Mouse (Mus musculus): ENCODE results near the gene Neurl4. TPM values are rescaled to one million over a fixed set of nuclear protein-coding genes. Genes with fewer than 3 reads are reported as not detected.

Neurl4 gene
- polyA plus RNA-seq, 1 experiment from 2014 or later: 9.7 TPM

DNA sequence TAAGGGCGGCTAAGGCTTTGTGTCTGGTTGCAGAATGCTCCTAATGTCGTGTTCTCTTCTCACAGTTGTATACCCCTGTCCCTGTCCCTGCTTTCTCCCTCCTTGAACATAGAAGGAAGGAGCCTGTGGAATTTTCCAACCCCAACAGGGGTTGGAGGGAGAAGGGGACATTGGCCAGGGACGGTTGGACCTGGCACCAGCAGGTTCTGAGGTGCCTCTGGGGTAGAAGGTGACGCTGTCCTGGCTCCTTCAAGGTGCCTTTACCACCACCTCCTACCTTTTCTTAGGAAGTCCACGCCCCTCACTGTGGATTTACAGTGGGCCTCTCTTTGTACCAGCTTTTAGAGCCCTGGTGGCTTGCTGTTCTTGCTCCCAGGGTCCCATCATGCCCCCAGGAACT is 37.0 kb downstream of the Neurl4 start:
- no peak for TF ChIP-seq CTCF (IDR thresholded peaks at IDR 0.05; ENCODE audit: low read depth)
- ATAC-seq (replicated peaks; ENCODE audit: low FRiP score, low read depth): no peak
- H3K27ac ChIP-seq: peak overlapping the region; percentile 80
- H3K9ac ChIP-seq (ENCODE audit: low read depth, low read length): no peak overlapping the region
- no peak overlapping the region for H3K4me2 ChIP-seq (ENCODE audit: low read length)
- H3K4me3 ChIP-seq (replicated peaks; ENCODE audit: low read depth, low read length): no peak overlapping the region
- 59% methylated on average over 5 of the region's 5 CpGs for WGBS
- peaks cover 24% of the 10 kb centered on the region for H3K4me1 ChIP-seq (replicated peaks; ENCODE audit: insufficient read depth, low read length)
- no peak for DNase-seq (ENCODE audit: low spot score)
- no peaks in the 10 kb centered on the region for H3K36me3 ChIP-seq (ENCODE audit: insufficient read depth, low read length)
- H3K9me3 ChIP-seq (replicated peaks; ENCODE audit: low read length): no peaks in the 10 kb centered on the region
- no peaks in the 10 kb centered on the region; the same call in 1 of the 2 replicates for H3K27me3 ChIP-seq (ENCODE audit: insufficient read depth, low read length)

DNA sequence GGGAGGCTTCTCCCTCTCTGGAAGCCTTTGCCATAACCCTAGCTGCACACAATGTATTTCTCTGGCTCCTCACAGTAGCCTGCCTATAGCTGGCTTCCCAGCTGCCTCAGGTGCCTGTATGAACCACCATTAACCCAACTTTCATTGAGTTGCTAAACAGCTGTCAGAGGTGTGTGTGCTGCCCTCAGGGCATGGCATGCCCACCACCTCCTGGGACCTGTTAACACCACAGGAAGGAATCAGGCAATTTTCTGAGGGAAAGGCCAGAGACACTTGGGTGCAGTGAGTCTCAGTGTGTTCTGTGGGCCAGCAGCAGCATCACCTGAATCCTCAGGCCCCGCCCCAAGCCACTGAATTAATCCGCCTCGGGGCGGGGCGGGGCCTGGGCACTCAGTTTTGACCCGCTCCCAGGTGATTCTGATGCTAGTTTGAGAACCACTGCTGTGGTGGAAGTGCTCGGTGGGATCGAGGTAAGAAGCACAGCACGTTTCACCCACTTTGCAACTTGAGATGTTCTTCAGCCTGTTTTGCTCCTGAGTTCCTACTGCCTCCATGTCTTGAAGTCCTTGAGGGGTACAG is 37.6 kb downstream of the Neurl4 start:
- H3K36me3 ChIP-seq (ENCODE audit: insufficient read depth, low read length): no peaks in the 10 kb centered on the region
- peaks cover 24% of the 10 kb centered on the region for H3K4me1 ChIP-seq (replicated peaks; ENCODE audit: insufficient read depth, low read length)
- H3K27me3 ChIP-seq (ENCODE audit: insufficient read depth, low read length): no peaks in the 10 kb centered on the region; the same call in 1 of the 2 replicates
- no peak overlapping the region for H3K4me3 ChIP-seq (replicated peaks; ENCODE audit: low read depth, low read length)
- ATAC-seq (replicated peaks; ENCODE audit: low FRiP score, low read depth) (no peak), DNase-seq (ENCODE audit: low spot score) (no peak)
- no peak overlapping the region for H3K4me2 ChIP-seq (ENCODE audit: low read length)
- TF ChIP-seq CTCF (IDR thresholded peaks at IDR 0.05; ENCODE audit: low read depth): no peak
- H3K9me3 ChIP-seq (replicated peaks; ENCODE audit: low read length): no peaks in the 10 kb centered on the region
- no peak overlapping the region for H3K9ac ChIP-seq (ENCODE audit: low read depth, low read length)
- 0 out of 2 replicates have a peak overlapping the region, but pooled peaks have one; percentile 80 for H3K27ac ChIP-seq
- WGBS: 36% methylated on average over 9 of the region's 9 CpGs

DNA sequence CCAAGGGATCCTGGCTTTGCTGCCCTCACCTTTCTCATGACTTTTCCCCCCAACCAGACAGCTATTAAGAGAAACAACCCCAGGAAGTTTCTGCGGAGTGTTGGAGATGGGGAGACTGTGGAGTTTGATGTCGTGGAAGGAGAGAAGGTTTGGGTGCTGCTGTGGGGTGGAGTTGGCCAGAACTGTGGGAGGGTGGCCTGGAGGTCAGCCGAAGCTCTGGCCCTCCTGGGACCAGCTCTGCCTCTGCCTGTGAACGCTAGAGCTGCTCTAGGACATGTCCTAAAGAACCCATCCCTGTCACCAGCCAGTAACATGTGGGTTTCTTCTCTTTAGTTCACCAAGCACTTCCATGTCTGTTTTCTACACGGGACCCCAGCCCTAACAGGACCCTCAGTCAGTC is 38.3 kb downstream of the Neurl4 start:
- Histone ChIP-seq H3K4me1 (replicated peaks; ENCODE audit: insufficient read depth, low read length) (peaks cover 24% of the 10 kb centered on the region), H3K27ac (no peak overlapping the region), H3K4me2 (ENCODE audit: low read length) (no peak overlapping the region), H3K36me3 (ENCODE audit: insufficient read depth, low read length) (no peaks in the 10 kb centered on the region), H3K9me3 (replicated peaks; ENCODE audit: low read length) (no peaks in the 10 kb centered on the region), H3K9ac (ENCODE audit: low read depth, low read length) (no peak overlapping the region), H3K27me3 (ENCODE audit: insufficient read depth, low read length) (no peaks in the 10 kb centered on the region; the same call in 1 of the 2 replicates), H3K4me3 (replicated peaks; ENCODE audit: low read depth, low read length) (no peak overlapping the region)
- 56% methylated on average over 5 of the region's 5 CpGs for WGBS
- DNase-seq (ENCODE audit: low spot score) (no peak), ATAC-seq (replicated peaks; ENCODE audit: low FRiP score, low read depth) (no peak)
- no peak for TF ChIP-seq CTCF (IDR thresholded peaks at IDR 0.05; ENCODE audit: low read depth)

DNA sequence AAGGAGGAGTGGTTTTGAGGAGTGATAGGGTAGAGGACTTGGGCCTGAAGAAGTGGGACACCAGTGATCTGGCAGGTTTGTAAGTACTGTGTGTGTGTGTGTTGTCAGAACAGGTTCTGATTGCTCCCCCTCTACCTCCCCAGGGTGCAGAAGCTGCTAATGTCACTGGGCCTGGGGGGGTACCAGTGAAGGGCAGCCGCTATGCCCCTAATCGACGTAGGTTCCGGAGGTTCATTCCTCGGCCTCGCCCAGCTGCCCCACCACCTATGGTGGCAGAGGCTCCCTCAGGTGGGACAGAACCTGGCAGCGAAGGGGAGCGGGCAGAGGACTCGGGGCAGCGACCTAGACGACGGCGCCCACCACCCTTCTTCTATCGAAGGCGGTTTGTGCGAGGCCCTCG is 38.9 kb downstream of the Neurl4 start:
- H3K4me1 ChIP-seq (replicated peaks; ENCODE audit: insufficient read depth, low read length): peaks cover 24% of the 10 kb centered on the region
- H3K27me3 ChIP-seq (ENCODE audit: insufficient read depth, low read length): no peaks in the 10 kb centered on the region; the same call in 1 of the 2 replicates
- no peak overlapping the region for H3K4me3 ChIP-seq (replicated peaks; ENCODE audit: low read depth, low read length)
- no peaks in the 10 kb centered on the region for H3K9me3 ChIP-seq (replicated peaks; ENCODE audit: low read length)
- H3K36me3 ChIP-seq (ENCODE audit: insufficient read depth, low read length): no peaks in the 10 kb centered on the region
- 91% methylated on average over 17 of the region's 17 CpGs for WGBS
- no peak for DNase-seq (ENCODE audit: low spot score)
- no peak overlapping the region for H3K9ac ChIP-seq (ENCODE audit: low read depth, low read length)
- TF ChIP-seq CTCF (IDR thresholded peaks at IDR 0.05; ENCODE audit: low read depth): no peak
- no peak overlapping the region for H3K27ac ChIP-seq
- no peak for ATAC-seq (replicated peaks; ENCODE audit: low FRiP score, low read depth)
- no peak overlapping the region for H3K4me2 ChIP-seq (ENCODE audit: low read length)

DNA sequence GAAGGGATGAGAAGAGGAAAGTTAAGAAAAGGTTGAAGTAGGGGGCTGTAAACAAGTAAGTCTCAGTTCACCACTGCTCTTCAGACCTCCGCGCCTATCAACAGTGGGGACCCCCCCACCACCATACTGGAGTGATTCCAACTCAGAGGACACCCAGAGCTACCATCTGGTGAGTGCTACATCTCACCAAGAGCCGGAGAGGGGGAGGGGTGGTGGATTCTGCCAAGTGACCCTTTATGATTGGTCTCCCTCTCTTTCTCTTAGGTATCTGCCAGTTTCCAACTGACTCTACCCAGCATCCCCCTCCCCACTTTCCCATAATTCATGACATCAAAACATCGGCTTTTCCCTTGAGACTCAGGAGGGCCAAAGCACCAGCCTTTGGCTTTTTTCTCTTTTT is 40.1 kb downstream of the Neurl4 start:
- Histone ChIP-seq H3K27me3 (ENCODE audit: insufficient read depth, low read length) (no peaks in the 10 kb centered on the region; the same call in 1 of the 2 replicates), H3K4me3 (replicated peaks; ENCODE audit: low read depth, low read length) (no peak overlapping the region), H3K27ac (no peak overlapping the region), H3K4me2 (ENCODE audit: low read length) (no peak overlapping the region), H3K9ac (ENCODE audit: low read depth, low read length) (no peak overlapping the region), H3K4me1 (replicated peaks; ENCODE audit: insufficient read depth, low read length) (peaks cover 16% of the 10 kb centered on the region), H3K9me3 (replicated peaks; ENCODE audit: low read length) (no peaks in the 10 kb centered on the region), H3K36me3 (ENCODE audit: insufficient read depth, low read length) (0 out of 2 replicates have a peak, but pooled peaks cover 4% of the 10 kb centered on the region)
- WGBS: 75% methylated on average over 4 of the region's 4 CpGs
- TF ChIP-seq CTCF (IDR thresholded peaks at IDR 0.05; ENCODE audit: low read depth): no peak
- DNase-seq (ENCODE audit: low spot score) (no peak), ATAC-seq (replicated peaks; ENCODE audit: low FRiP score, low read depth) (no peak)

DNA sequence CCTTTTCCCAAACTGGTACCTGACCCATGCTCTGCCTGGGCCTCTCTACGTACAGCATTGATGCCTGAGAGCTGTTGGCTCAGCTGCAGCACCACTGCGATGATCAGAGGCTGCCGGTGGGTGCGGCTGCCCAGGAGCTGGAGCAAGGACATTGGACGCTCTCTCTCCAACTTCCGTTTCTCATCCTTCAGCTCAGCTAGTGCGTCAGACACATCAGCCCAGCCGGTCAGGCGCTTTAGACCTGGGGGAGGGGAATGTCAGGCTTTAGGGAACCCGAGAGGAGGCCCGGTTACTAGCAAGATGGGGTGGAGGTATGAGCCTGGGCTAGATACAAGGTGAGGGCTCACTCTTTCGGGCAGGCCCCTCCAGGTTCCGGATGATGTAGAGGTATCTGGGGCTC is 44.3 kb downstream of the Neurl4 start:
- whole genome bisulfite sequencing: 61% methylated on average over 13 of the region's 13 CpGs
- no peak overlapping the region for H3K4me2 ChIP-seq (ENCODE audit: low read length)
- 0 out of 2 replicates have a peak, but pooled peaks cover 4% of the 10 kb centered on the region for H3K36me3 ChIP-seq (ENCODE audit: insufficient read depth, low read length)
- no peak overlapping the region for H3K9ac ChIP-seq (ENCODE audit: low read depth, low read length)
- H3K9me3 ChIP-seq (replicated peaks; ENCODE audit: low read length): no peaks in the 10 kb centered on the region
- H3K27ac ChIP-seq: no peak overlapping the region
- H3K4me3 ChIP-seq (replicated peaks; ENCODE audit: low read depth, low read length): no peak overlapping the region
- H3K4me1 ChIP-seq (replicated peaks; ENCODE audit: insufficient read depth, low read length): peaks cover 15% of the 10 kb centered on the region
- no peak for TF ChIP-seq CTCF (IDR thresholded peaks at IDR 0.05; ENCODE audit: low read depth)
- DNase-seq (ENCODE audit: low spot score) (no peak), ATAC-seq (replicated peaks; ENCODE audit: low FRiP score, low read depth) (no peak)
- no peaks in the 10 kb centered on the region for H3K27me3 ChIP-seq (ENCODE audit: insufficient read depth, low read length)
